12 mouse cellular contexts compared by ENCODE assay signal in the genomic region with DNA sequence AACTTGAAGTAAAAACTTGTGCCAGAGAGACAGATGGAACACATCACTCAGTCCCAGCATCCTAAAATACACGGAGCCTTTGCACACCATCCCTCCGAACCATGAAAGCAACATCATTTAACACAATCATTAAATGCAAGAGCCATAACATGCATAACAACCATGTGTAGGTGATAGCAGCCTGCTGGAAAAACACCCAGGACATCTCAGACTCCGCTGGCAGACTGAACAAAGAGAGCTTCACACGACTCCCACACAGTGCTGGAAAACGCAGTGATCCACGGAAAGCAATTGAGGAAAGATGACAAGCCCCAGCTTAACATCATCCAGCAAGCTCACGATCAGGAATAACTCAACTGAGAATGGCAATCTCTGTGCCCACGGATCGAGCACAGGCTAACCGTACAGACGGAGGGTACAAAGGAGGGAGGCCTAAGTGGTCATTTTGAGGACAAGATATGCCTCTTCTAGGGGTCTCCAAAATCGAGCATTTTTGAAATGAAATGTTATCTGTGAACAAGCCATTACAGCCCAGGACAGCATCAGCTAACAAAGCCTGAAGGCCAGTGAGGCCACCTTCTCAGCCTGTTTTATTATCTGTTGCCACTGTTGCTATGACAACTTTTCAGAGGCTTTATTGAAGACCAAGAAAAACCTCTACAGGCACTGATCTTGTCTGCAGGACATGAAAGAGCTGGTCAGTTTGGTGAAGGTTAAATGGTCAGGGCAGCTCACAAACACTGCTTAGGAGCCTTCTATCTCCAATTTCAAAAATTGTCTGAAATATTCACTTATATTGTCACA.
DNase-seq lines count a peak whose midpoint lies in the region; ATAC-seq lines count a peak whose summit lies in the region.
"Had no signal": no experiment of that assay in that cellular context is flagged by ENCODE, and none has a peak within 500 bp of the region (broad histone marks: within the 10 kb centered on the region; RNA-seq: fewer than 3 reads in every experiment).

No protein-coding gene starts in this region.

- no peaks in the 10 kb centered on the region for H3K27me3 ChIP-seq in lung, embryonic 16.5 days (ENCODE audit: control insufficient read depth, insufficient read depth, low read depth, low read length)
- H3K27me3 ChIP-seq in intestine, embryonic 16.5 days (replicated peaks; ENCODE audit: control insufficient read depth, insufficient read depth, low read length) = no peaks in the 10 kb centered on the region

- no peak overlapping the region for H3K4me3 ChIP-seq in lung, embryonic 16.5 days (ENCODE audit: low read length)
- H3K4me3 ChIP-seq in intestine, embryonic 16.5 days (ENCODE audit: low read length) = no peak overlapping the region

- H3K27ac ChIP-seq in lung, embryonic 16.5 days (ENCODE audit: low read length) = no peak overlapping the region
- H3K27ac ChIP-seq in intestine, embryonic 16.5 days (ENCODE audit: low read length) = no peak overlapping the region

- no peak overlapping the region for H3K4me2 ChIP-seq in lung, embryonic 16.5 days (ENCODE audit: low read depth, low read length)
- H3K4me2 ChIP-seq in intestine, embryonic 16.5 days (ENCODE audit: low read depth, low read length) = no peak overlapping the region

- H3K4me1 ChIP-seq in lung, embryonic 16.5 days (replicated peaks; ENCODE audit: control insufficient read depth, insufficient read depth, low read length) = peaks cover 8% of the 10 kb centered on the region
- no peaks in the 10 kb centered on the region for H3K4me1 ChIP-seq in intestine, embryonic 16.5 days (ENCODE audit: control insufficient read depth, insufficient read depth, low read length)

- ATAC-seq in lung, embryonic 16.5 days (ENCODE audit: low read depth) = peak; percentile 81
- no peak for ATAC-seq in intestine, embryonic 16.5 days
- no peak for ATAC-seq in megakaryocyte progenitor cell, adult 5-6 weeks (replicated peaks; ENCODE audit: poor library complexity)
- ATAC-seq: Patski had no signal

- H3K9ac ChIP-seq in lung, embryonic 16.5 days (ENCODE audit: low read length) = no peak overlapping the region
- H3K9ac ChIP-seq in intestine, embryonic 16.5 days (ENCODE audit: low read depth, low read length) = no peak overlapping the region

- 46% methylated on average over 12 of the region's 12 CpGs for WGBS in lung, embryonic 16.5 days
- 57% methylated on average over 12 of the region's 12 CpGs for WGBS in intestine, embryonic 16.5 days

- intact Hi-C loops in left cerebral cortex, postnatal 36 days (cut with DNase I) = loop anchor here (5.0 kb wide), 1 partner anchor 108 kb away; no protein-coding TSS in a partner anchor

- no peaks in the 10 kb centered on the region for H3K36me3 ChIP-seq in lung, embryonic 16.5 days (ENCODE audit: control insufficient read depth, insufficient read depth, low read length)
- H3K36me3 ChIP-seq in intestine, embryonic 16.5 days (ENCODE audit: control insufficient read depth, insufficient read depth, low read length) = no peaks in the 10 kb centered on the region

- no peaks in the 10 kb centered on the region for H3K9me3 ChIP-seq in lung, embryonic 16.5 days (ENCODE audit: control insufficient read depth, low read length)
- no peaks in the 10 kb centered on the region for H3K9me3 ChIP-seq in intestine, embryonic 16.5 days (ENCODE audit: control insufficient read depth, low read length)

- DNase-seq in embryo, embryonic 10.5 days (ENCODE audit: low spot score) = peak; percentile 67
- no peak for DNase-seq in embryo, embryonic 11 days
- DNase-seq in lung, postnatal 25 days (ENCODE audit: low spot score) = no peak
- DNase-seq in left cerebral cortex, postnatal 36 days (ENCODE audit: low spot score in 2 of 2) = peak; percentile 74 to 75
- peak; percentile 70 to 89 for DNase-seq in right cerebral cortex, postnatal 36 days (ENCODE audit: low spot score in 2 of 2)
- DNase-seq: cerebellum, postnatal 25 days; gastrocnemius, postnatal 10 days; kidney, adult 11 months had no signal

Comparison
In these comparisons a context has a peak if more than half of its experiments do, and no peak if none do; other contexts are left out.
1. DNase-seq: peak in embryo, embryonic 10.5 days (single experiment), left cerebral cortex, postnatal 36 days (2 of 2) and right cerebral cortex, postnatal 36 days (2 of 2); none in embryo, embryonic 11 days (single experiment) and lung, postnatal 25 days (single experiment).